Mouse (Mus musculus): ENCODE data around the gene Cdc42bpb.

The Cdc42bpb gene

GRCm38 (mm10) chr12:111301322-111302017, 76.0 kb downstream of the Cdc42bpb start:
- no peak for DNase-seq (ENCODE audit: low read depth, low spot score)

GRCm38 (mm10) chr12:111293025-111293424, 84.5 kb downstream of the Cdc42bpb start:
- DNase-seq (ENCODE audit: low read depth, low spot score), result no peak

- peak; percentile 68 for DNase-seq (ENCODE audit: low read depth, low spot score)
Observed at GRCm38 (mm10) chr12:111284532-111284931, 93.0 kb downstream of the Cdc42bpb start.

- no peak for DNase-seq (ENCODE audit: low read depth, low spot score)
Observed at GRCm38 (mm10) chr12:111283573-111283972, 93.9 kb downstream of the Cdc42bpb start.

GRCm38 (mm10) chr12:111276371-111276770, 101.1 kb downstream of the Cdc42bpb start:
- DNase-seq (ENCODE audit: low read depth, low spot score), result no peak

- DNase-seq (ENCODE audit: low read depth, low spot score), result peak; percentile 34
Observed at GRCm38 (mm10) chr12:111275150-111275841, 102.2 kb downstream of the Cdc42bpb start.

- DNase-seq (ENCODE audit: low read depth, low spot score), result no peak
Observed at GRCm38 (mm10) chr12:111274447-111275149, 102.9 kb downstream of the Cdc42bpb start.

GRCm38 (mm10) chr12:111274006-111274405, 103.5 kb downstream of the Cdc42bpb start:
- no peak for DNase-seq (ENCODE audit: low read depth, low spot score)

GRCm38 (mm10) chr12:111272420-111272819, 105.1 kb downstream of the Cdc42bpb start:
- peak; percentile 91 for DNase-seq (ENCODE audit: low read depth, low spot score)

GRCm38 (mm10) chr12:111271966-111272365, 105.6 kb downstream of the Cdc42bpb start:
- DNase-seq (ENCODE audit: low read depth, low spot score), result peak; percentile 42

- no peak for DNase-seq (ENCODE audit: low read depth, low spot score)
Observed at GRCm38 (mm10) chr12:111271406-111271805, 106.1 kb downstream of the Cdc42bpb start.

- no peak for DNase-seq (ENCODE audit: low read depth, low spot score)
Observed at GRCm38 (mm10) chr12:111270629-111271277, 106.8 kb downstream of the Cdc42bpb start, which contains the start of gene Amn. Gene Amn, plus strand, starts transcription at chr12:111271095.

- DNase-seq (ENCODE audit: low read depth, low spot score), result no peak
Observed at GRCm38 (mm10) chr12:111267673-111268325, 109.7 kb downstream of the Cdc42bpb start.

- no peak for DNase-seq (ENCODE audit: low read depth, low spot score)
Observed at GRCm38 (mm10) chr12:111266592-111266991, 110.9 kb downstream of the Cdc42bpb start.

- DNase-seq (ENCODE audit: low read depth, low spot score), result no peak
Observed at GRCm38 (mm10) chr12:111265212-111265611, 112.3 kb downstream of the Cdc42bpb start.

- DNase-seq (ENCODE audit: low read depth, low spot score), result no peak
Observed at GRCm38 (mm10) chr12:111263650-111264049, 113.9 kb downstream of the Cdc42bpb start.

- DNase-seq (ENCODE audit: low read depth, low spot score), result no peak
Observed at GRCm38 (mm10) chr12:111251227-111251626, 126.3 kb downstream of the Cdc42bpb start.

- DNase-seq (ENCODE audit: low read depth, low spot score), result no peak
Observed at GRCm38 (mm10) chr12:111250116-111250515, 127.4 kb downstream of the Cdc42bpb start.

GRCm38 (mm10) chr12:111249095-111249494, 128.4 kb downstream of the Cdc42bpb start:
- no peak for DNase-seq (ENCODE audit: low read depth, low spot score)

GRCm38 (mm10) chr12:111246808-111247464, 130.6 kb downstream of the Cdc42bpb start:
- no peak for DNase-seq (ENCODE audit: low read depth, low spot score)

GRCm38 (mm10) chr12:111245070-111245469, 132.4 kb downstream of the Cdc42bpb start:
- no peak for DNase-seq (ENCODE audit: low read depth, low spot score)
